Mouse (Mus musculus) gastrocnemius, postnatal 10 days (tissue): ENCODE results near the gene Smc6. TPM values are rescaled to one million over a fixed set of nuclear protein-coding genes. Genes with fewer than 3 reads are reported as not detected.

Source experiments
- microRNA-seq, 2 experiments: library from miRNA; unstranded; fragments of <30 nt; microRNA quantifications; one replicate each; pipeline ENCODE4 v1.2.0; 2021
- total RNA-seq, 2 experiments: library from RNA; stranded (reverse); gene quantifications; 2 replicates each; pipeline ENCODE4 v1.2.3; 2021

The Smc6 gene
- total RNA-seq, 2 experiments from 2014 or later = 47.5 to 55.2 TPM

Small RNA genes within 50 kb of the gene (microRNA-seq; reads per million reads assigned to microRNA genes)
- 0 reads per million in 2 experiments for gene Mir7675

Other genes with a start within 250 kb of the Smc6 start
- gene Kcns3, start 114.8 kb upstream of the Smc6 start, total RNA-seq = 1 to 10 TPM in 1 of 2 experiments, under 1 TPM in 1; 0.97 to 1.2 TPM
- not detected for gene Msgn1, start 56.9 kb upstream of the Smc6 start, total RNA-seq
- gene Gen1, start 85 bp upstream of the Smc6 start, total RNA-seq = 1 to 10 TPM; 3.9 to 7.2 TPM
- gene Vsnl1, start 170.7 kb downstream of the Smc6 start, total RNA-seq = under 1 TPM; 0.45 to 0.79 TPM
- gene Rad51ap2, start 190.2 kb downstream of the Smc6 start, total RNA-seq = under 1 TPM in 1 of 2 experiments, not detected in 1; 0.07 TPM